Mouse (Mus musculus) adrenal gland, postnatal 4 days (tissue): ENCODE data around the gene Olfr114. TPM values are rescaled to one million over a fixed set of nuclear protein-coding genes. Genes with fewer than 3 reads are reported as not detected.

Experiments
- DNase-seq, 2 experiments: peaks; one replicate each; pipeline ENCODE4 v3.0.0; 2021 to 2022; ENCODE audit warnings: low spot score in 2 of 2, mixed read lengths in 2 of 2
- long read RNA-seq, 2 experiments: library from polyadenylated mRNA; stranded (forward); transcript quantifications; one replicate each; pipeline ENCODE4 v2.0.0; 2021
- total RNA-seq, 2 experiments: library from RNA; stranded (reverse); gene quantifications; 2 replicates each; pipeline ENCODE4 v1.2.3; 2021

The Olfr114 gene
- not detected for total RNA-seq
- long read RNA-seq, experiment 1: 0 reads
- long read RNA-seq, experiment 2: 0 reads

DNA sequence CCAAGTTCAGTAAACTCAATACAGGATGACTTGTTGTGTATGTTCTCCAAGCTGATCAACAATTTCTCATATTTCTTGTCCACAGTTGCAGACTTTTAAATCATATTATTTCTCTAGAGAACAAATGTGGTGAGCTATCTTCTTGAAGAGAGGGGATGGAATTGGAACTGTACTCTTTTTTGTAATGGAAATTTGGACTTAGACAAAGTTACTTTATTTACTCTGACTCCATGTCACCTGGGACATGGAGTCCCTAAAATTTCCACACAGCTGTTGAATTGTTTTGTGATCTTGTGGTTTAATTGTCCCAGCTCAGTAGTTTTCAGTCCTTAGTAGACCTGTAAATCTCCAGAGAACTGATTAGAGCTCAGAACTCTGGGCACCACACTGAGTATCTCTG lies at the start of gene Olfr114:
TSS of gene Olfr114 (minus strand) at position 101 of the 400 bp plus-strand sequence.
- no peak for DNase-seq

- no peak for DNase-seq
Observed at GRCm38 (mm10) chr17:37627009-37627408, 34.5 kb upstream of the Olfr114 start, which contains the start of the genes Olfr115 and Olfr116. Olfr115 (minus strand) TSS chr17:37627109. Olfr116 (minus strand) TSS chr17:37627199.

- DNase-seq: no peak
Observed at GRCm38 (mm10) chr17:37577563-37577962, 15.0 kb downstream of the Olfr114 start, which contains the start of gene Olfr113. Olfr113 (minus strand) TSS chr17:37577663.

- no peak for DNase-seq
Observed at GRCm38 (mm10) chr17:37569351-37569750, 23.2 kb downstream of the Olfr114 start, which contains the start of gene Olfr112. Olfr112 (minus strand) TSS chr17:37569451.

GRCm38 (mm10) chr17:37558913-37559615 lies 33.5 kb downstream of the Olfr114 start:
- DNase-seq: no peak

DNA sequence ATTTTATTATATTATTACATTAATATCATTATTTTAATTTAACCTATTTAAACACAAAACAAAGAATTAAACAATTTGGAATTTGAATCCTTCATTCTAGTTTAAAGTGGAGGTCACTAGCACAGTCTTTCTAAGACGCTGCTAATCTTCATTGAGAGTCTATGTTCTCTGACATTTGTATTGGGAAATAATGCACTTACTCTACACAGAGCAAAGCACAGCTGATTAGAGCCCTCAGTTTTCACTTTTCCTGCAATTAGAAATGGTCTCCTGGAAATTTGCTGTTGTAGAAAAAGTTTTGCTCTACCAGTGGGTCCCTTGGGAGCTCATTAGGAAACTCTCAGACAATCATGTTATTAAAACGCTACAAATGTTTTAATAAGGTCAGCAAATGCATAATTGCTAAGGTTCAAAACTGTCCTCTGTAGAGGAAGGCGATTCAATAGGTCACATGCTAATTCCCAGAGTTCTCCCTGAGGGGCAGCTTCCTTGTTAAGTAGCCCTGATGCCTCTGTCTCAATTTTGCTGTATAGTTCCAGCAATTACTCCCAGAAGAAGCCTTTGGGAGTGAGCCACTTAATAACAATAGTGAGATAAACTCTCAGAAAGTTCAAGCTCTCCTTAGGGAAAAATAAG lies 48.6 kb downstream of the Olfr114 start:
- DNase-seq: no peak

DNA sequence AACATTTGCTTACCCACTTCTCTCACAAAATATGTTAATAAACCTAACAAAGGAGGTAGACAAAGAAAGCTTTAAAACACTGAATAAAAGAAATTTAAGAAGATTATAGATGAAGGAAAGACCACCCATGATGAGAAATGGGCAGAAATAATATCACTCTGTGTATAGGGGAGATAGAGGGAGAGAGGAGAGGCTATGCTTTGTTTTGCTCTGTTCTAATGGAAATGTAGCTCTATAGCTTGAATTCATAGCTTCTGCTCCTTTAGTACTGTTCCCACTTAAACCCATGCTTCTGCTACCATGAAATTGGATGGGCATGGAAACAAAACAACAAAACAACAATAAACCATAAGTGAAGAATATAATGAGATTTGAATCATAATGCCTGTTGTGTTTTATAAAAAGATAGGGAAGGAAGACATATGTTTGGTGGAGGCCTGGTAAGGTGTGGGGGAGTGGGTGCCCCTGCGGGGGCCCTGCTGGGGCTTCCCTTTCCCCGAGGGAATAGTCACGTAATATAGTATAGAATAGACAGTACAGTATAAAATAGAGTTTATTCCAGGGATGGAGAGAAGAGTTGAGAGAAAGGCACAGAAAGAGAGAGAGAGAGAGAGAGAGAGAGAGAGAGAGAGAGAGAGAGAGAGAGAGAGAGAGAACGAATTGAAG lies 51.0 kb downstream of the Olfr114 start:
- no peak for DNase-seq

Other genes with a start within 250 kb of the Olfr114 start
- not detected for gene Olfr104-ps, start 233.2 kb downstream of the Olfr114 start, total RNA-seq
- not detected for gene Olfr105-ps, start 213.7 kb downstream of the Olfr114 start, total RNA-seq
- gene Olfr106-ps, start 202.3 kb downstream of the Olfr114 start, total RNA-seq: not detected
- gene Olfr107, start 193.5 kb downstream of the Olfr114 start, total RNA-seq: not detected
- gene Olfr108, start 147.3 kb downstream of the Olfr114 start, total RNA-seq: not detected
- not detected for gene Olfr109, start 133.8 kb downstream of the Olfr114 start, total RNA-seq
- under 1 TPM in 1 of 2 experiments, not detected in 1; 0.20 TPM for gene H2-M2, start 109.2 kb downstream of the Olfr114 start, total RNA-seq
- gene Olfr110, start 100.3 kb downstream of the Olfr114 start, total RNA-seq: not detected
- not detected for gene Olfr111, start 84.7 kb downstream of the Olfr114 start, total RNA-seq
- gene Olfr112, start 23.3 kb downstream of the Olfr114 start, total RNA-seq: not detected
- not detected for gene Olfr113, start 15.1 kb downstream of the Olfr114 start, total RNA-seq
- not detected for gene Olfr115, start 34.4 kb upstream of the Olfr114 start, total RNA-seq
- not detected for gene Olfr116, start 34.5 kb upstream of the Olfr114 start, total RNA-seq
- gene Olfr117, start 71.0 kb upstream of the Olfr114 start, total RNA-seq: not detected
- not detected for gene Olfr118, start 74.2 kb upstream of the Olfr114 start, total RNA-seq
- not detected for gene Olfr119, start 103.8 kb upstream of the Olfr114 start, total RNA-seq
- gene Olfr120, start 129.1 kb upstream of the Olfr114 start, total RNA-seq: not detected
- gene Olfr121, start 156.1 kb upstream of the Olfr114 start, total RNA-seq: not detected
- not detected for gene Olfr122, start 175.9 kb upstream of the Olfr114 start, total RNA-seq
- not detected for gene Olfr123, start 200.8 kb upstream of the Olfr114 start, total RNA-seq
- gene Olfr124, start 207.1 kb upstream of the Olfr114 start, total RNA-seq: not detected
- not detected for gene Olfr125, start 240.2 kb upstream of the Olfr114 start, total RNA-seq